Mouse (Mus musculus): ENCODE data around the gene Mpig6b.
"Not testable (repeated sequence)": the region's sequence is repeated elsewhere in the genome, so short reads cannot be mapped to it uniquely, and the experiment has no call there.

The Mpig6b gene

DNA sequence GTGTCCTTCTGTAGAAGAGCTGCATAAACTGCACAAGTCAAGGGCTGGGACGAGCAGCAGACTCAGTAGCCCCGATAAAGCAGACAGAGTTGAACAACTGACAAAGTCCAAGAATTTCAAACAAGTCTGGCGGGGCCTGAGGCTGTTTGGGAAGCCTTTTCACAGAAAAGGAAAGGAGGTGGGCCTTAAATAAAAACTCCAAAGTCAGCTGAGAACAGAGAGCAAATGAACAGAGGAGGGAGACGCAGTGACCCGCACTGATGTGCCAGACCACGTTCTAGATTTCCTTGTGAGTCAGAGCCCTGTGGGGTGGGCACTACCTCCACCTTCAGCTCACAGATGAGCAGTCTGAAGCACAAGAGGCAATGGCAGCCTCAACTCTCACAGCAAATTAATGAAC is 31.1 kb downstream of the Mpig6b start:
- no peak for DNase-seq (ENCODE audit: low spot score)

DNA sequence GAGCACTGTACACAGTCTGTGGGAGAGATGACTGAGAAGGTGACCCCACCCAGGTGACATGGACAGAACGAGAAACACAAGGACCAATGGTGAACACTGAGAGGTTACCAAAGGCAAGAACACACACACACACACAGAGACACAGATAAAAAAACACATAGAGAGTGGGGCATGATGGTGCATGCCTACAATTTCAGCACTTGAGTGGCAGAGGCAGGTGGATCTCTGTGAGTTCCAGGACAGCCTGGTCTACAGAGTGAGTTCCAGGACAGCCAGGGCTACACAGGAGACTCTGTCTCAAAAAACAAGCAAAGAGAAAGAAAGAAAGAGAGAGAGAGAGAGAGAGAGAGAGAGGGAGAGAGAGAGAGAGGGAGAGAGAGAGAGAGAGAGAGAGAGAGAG is 32.3 kb downstream of the Mpig6b start:
- DNase-seq (ENCODE audit: low spot score) = not testable (repeated sequence)

DNA sequence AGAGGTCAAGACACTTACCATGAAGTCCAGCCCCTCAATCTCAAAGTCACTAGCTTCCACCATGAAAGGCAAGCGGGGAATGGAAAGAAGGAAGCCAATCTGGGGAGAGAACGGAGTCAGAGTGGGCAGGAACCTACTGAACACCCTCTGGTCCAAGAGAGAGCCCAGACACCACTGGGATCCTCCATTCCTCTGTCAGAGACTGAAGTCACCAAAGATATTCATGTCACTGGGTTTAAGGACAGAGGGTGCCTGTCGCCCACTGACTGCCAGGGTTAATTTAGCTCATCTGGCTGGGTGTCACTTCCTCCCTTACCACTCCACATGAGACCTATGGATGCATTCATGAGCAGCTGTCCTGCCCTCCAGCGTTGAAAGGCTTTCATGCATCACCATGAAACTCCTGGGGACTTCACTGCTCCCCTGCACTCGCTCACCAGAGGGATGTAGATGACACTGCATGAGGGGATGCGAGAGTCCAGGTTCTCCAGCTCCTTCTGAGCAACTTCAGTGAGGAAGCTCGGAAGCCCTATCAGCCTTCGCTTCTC is 33.6 kb downstream of the Mpig6b start:
- no peak for DNase-seq (ENCODE audit: low spot score)

DNA sequence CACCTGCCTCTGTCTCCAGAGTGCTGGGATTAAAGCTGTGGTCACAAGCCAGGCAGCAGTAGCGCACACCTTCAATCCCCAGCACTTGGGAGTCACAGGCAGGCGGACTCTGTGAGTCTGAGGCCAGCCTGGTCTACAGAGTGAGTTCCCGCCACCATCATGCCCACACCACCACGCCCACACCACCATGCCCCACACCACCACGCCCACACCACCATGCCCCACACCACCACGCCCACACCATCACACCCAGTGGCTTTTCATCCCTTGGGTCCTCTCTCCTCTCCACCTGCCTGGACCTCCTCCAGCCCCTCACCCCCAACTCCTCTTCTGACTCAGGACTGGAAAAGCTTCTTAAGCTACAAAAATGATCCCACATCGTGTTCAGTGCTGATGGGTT is 34.1 kb downstream of the Mpig6b start:
- DNase-seq (ENCODE audit: low spot score) = no peak

DNA sequence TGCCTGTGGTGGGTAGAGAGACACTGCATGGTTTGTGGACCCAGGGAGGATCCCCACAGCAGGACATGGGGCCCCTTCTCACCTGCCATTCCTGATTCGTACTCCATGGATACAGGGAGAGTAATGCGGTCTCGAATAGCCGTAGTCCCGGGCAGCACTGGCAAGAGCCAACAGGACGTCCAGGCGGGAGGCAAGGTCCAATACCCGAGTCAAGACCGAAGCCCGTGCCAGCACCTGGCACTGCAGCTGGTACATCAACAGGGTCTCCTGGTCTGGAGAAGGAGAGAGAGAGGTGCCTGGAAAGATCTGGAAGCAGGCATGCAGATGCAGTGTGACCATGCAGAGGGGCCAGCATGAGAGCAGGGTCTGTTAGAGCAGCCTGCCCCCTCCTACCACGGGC is 34.7 kb downstream of the Mpig6b start:
- DNase-seq (ENCODE audit: low spot score) = no peak

DNA sequence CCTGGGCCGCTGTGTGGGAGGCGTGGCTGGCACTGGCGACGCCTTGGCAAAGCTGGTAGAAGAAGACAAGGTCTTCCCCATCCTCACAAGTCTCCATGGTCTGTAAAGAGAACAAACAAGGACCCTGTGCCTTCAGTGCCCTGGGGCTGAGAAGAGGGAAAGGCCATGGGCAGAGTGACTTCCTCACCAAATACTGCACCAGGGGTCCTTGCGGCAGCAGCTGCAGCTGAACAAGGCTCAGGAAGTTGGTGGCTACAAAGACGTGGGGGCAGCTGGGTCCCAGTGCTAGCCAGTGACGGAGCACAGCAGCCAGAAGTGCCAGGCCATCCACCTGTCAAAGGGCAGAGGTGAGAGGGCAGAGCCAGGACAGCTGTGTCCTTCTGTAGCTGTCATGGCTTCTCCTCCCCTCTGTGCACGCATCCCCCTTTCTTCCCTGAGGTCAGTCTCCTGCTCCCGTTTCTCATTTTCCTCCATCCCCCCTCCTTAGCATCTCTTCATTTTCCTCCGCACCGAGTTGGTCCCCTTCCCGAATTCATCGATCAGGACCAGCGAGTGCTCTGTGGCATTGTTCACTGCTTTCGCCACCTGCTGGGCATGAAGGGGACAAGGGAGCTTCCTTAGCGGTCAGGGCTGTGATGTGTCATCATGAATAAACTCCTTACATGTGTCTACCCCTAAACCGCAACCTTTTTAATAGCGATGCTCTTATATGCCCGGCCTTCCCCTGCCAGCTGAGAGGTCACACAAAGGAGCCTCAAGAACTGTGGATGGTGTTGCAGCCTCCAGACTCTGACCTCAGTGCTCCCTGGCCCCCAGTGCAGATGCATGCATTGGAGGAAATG is 36.1 kb downstream of the Mpig6b start:
- no peak for DNase-seq (ENCODE audit: low spot score)

DNA sequence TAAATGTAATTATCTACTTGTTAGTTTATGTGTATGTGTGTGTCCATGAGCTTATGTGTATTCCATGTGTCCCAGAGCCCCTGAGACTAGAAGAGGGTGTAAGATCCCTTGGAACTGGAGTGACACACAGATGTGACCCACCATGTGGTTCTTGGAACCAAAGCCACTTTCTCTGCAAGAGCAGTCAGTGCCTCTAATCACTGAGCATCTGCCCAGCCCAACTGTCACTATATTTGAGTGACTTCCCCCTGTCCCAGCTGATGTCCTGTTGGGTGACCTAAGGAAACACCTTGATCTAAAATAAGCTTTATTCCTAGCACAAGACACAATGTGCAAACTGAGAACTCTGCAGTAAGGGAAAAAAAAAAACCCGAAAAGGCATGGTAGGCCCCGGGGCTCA is 37.7 kb downstream of the Mpig6b start:
- no peak for DNase-seq (ENCODE audit: low spot score)

DNA sequence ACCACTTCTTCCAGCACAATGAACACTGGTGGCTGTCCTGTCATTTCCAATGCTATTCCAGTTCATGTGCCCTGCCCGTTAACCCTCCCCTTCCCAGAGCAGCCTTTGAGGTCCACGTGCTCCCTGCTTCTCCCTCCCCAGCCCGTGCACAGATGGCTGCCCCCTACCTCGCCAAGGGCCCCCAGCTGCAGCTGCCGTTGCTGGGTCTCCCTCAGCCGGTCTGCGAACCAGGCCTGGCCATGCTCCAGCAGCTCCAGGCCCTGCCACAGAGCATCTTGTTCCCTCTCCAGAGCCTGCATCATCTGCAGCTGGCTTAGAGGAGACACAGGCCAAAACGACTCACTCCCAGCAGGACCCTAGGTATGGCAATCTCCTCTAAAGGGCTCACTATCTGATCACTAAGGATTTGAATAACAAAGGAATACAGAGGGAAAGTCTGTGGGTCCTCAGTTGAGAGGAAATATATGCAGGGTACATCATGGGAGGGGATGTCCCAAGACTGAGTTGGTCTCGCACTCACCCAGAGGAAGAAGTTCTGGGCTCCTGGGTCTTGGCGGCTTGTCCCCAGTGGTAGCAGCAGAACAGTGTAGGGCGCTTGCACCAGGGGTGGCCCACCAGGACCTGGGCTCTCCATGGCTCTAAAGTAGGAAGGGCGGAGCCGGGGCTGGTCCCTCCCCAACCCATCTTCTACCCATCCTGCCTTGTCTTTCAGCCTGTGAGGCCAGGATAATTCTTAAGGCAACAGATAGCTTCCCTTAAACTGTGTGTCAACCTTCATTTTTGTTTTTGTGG is 38.5 kb downstream of the Mpig6b start, which contains the start of gene Sapcd1:
Gene Sapcd1, minus strand, starts transcription at position 740 of the 792 bp plus-strand sequence.
- no peak for DNase-seq (ENCODE audit: low spot score)

DNA sequence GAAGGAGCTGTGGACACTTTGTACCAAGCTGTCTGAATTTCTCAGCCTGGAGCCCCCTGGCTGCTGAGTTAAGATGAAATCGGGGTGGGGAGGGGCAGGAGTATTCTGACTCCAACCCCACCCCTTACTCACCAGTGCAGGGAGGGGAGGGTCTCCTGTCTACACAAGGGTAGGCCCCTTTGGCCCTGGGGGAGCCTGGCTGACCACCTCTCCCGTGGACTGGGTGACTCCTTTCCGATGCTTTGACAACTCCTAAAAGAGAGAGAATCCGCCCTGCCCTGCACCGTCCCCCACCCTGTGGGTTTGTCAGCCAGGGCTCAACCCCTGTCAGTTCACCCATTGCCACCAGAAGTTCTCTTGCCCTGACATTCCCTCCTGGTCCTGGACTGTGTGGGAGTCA is 39.8 kb downstream of the Mpig6b start:
- no peak for DNase-seq (ENCODE audit: low spot score)

DNA sequence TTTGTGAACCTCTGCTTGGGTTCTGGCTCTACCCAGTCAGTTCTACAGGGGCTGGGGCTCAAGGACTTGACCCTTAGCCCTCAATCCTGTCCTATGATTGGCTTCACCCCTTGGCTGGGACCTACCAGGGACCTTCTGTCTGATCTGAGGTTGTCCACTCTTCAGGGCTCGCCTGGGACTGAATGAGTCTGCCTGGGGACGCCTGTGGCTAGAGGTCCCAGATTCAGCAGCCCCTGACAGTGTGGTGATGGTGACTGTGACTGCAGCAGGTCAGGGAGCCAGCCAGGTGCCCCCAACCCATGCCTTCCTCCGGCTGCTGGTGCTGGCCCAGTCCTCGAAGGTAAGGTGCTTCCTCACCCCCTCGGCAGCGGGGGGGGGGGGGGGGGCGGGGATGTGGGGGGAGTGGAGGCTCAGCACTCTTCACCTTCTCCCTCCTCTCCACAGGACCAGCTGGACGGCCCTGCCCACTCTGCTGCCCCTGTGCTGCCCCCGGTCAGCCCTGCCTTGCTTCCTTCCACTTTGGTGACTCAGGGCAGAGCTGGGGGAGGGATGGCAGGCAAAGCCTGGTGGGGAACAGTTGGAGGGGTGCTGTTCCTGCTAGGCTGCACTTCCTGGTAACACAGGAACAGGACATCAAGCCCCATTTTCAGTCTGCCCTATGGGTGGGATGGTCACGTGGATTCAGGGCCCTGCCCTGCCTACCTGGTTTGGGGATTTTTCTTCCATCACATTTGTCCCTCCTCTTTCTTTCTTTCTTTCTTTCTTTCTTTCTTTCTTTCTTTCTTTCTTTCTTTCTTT is 41.1 kb downstream of the Mpig6b start:
- DNase-seq (ENCODE audit: low spot score) = no peak

DNA sequence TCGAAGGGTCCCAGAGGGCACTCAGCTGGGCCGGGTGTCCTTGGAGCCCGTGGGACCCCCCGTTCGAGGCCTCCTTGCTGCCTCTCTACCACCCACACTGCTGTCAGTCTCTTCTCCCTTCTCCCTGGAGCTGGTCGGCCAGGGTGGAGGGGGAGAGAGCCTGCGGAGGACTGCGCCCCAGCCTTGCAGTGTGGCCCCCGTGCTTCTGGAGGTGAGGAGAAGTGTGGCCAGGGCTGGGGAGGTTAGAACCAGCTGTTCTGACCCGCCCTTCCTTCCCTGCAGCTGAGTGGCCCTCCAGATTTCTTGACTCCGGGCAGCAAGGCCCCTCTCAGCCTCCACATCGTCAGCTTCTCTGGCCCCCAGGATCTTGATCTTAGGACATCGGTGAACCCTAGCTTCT is 41.7 kb downstream of the Mpig6b start:
- no peak for DNase-seq (ENCODE audit: low spot score)

DNA sequence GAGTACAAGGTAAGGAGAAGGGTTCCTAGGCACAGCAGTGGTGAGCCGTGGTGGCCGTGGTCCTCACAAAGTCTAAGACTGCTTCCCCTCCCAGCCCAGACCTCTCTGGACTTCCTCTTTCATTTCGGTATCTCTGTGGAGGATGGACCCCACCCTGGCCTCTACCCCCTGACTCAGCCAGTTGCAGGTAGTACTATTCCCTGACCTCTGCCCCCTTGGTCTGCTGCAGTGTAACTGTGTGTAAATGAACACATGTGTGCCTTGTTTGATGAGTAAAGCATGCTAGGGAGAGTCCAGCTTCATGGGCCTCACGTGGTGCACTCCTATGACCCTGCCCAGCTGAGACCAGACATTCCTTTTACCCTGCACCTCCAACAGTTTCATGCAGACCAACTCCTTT is 42.2 kb downstream of the Mpig6b start:
- DNase-seq (ENCODE audit: low spot score) = no peak

DNA sequence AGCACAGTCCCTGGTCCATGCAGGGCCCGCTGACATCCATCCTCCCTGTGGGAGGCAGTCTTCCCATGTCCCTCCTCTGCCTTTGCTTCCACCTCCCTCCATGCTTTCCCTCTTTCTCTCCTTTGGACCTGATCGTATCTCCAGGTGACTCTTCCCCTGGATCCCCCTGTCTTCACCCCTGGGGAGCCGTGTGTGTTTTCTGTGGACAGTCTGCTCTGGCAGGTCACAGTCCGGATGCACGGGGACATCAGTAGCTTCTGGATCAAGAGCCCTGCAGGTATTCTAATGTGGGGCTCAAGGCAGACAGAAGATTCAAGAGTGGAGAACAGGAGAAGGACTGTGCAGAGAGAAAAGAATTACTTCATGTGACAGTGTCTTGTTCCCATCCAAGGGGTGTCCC is 42.8 kb downstream of the Mpig6b start:
- no peak for DNase-seq (ENCODE audit: low spot score)

DNA sequence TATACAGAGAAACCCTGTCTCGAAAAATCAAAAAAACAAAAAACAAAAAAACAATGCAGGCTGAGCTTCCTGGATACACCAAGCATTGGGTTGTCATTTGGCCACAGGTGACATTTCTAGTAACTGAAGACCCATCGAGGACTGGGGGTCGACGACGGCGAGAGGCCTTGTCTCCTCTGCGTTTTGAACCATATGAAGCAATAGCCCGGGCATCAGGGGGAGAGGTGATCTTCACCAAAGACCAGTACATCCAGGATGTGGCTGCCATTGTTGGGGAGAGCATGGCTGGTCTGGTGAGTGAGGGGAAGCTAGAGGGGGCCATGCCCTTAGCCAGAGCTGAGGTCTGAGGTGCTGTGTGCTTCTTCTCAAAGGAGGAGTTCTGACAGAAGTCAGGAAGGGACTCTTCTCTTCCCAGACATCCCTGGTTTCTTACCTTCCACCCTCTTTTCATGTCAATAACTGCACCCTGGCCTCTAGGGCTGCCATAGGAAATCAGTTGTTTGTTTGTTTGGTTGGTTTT is 43.4 kb downstream of the Mpig6b start:
- DNase-seq (ENCODE audit: low spot score) = no peak

DNA sequence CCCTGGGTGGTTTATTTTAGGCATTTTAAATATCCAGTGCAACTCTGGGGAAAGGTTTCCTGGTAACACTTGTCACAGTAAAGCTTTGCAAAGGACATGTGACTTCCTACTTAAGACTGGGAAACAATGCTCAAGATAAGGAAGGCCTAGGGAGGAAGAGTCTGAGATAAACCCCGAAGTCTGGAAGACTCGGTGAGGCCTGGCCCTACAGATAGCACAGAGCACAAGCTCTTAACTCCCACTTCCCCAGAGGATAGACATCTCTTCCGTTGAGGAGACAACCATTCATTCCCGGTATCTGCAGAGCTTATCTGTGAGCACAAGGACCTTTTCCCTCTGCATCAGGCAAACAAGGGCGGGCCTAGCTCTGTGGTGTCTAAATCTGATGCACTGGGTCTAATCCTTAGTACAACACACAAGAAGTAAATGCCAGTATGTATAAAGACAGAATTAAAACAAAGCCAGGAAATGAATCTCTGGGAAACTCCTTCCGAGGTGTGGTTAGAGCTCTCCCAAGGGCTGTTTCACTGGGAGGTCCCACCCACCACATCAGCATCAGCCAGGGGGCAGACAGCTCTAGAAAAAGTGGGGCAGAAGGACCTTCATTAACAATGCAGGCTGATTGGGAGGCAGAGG is 44.0 kb downstream of the Mpig6b start:
- peak; percentile 68 for DNase-seq (ENCODE audit: low spot score)

DNA sequence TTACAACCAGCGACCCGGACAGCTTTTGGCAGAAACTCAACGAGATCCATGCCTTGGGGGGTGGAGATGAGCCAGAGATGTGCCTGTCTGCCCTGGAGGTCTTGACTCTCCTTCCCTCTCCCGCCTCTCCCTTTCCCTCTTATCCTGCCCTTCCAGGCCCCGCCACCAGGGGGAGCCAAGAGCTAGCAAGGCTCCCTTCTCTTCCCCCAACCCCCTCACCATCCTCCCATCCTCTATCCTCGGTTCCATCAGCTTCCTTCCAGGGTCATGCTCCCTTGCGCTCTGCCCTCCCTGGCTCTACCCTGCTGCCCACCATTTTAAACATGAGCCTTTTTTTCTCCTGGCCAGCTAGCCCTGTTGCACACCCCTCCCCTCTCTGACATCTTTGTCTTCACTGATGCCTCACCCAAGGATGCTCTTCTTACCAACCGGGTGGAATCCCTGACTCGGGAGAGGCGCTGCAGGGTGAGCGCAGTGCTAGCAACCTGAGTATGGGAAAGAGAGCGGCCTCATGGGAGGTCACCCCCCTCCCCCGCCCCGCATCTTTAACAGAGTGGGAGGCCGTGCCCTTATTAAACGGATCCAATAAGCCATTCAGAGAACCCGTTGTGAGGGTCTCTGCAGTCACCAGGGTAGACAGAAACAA is 44.7 kb downstream of the Mpig6b start:
- peak; percentile 85 for DNase-seq (ENCODE audit: low spot score)

DNA sequence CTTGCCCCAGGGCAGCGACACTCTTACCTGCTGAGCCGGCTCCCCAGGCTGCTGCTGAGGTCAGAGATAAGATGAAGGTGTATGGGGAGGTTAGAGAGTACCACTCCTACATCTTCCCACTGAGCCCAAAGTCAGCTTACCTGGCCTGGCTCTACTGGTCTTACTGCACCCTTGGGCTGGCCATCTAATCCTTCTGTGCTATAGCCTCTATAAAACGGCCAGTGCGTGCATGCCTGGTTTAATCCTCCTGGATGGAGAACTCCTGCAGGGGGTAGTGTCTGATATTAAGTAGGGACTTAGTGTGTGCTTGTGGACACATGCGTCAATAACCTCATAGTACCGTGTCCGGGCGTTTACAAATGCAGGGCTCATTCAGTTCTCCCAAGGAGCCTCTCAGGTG is 45.4 kb downstream of the Mpig6b start:
- DNase-seq (ENCODE audit: low spot score) = no peak

DNA sequence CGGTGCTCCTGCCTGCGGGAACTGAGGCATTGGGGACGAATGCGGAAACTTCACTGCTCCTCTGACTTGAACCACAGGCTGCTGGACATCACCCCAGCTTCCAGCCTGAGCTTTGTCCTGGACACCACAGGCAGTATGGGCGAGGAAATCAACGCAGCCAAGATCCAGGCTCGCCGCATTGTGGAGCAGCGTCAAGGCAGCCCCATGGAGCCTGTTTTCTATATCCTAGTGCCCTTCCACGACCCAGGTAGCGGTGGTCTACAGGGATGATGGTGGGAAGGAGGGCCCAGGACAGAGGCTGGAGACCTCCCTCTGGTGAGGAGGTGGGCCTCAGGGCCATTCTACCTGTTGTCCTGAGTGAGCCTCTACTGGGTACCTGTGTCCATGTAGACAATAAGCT is 46.1 kb downstream of the Mpig6b start:
- DNase-seq (ENCODE audit: low spot score) = no peak

DNA sequence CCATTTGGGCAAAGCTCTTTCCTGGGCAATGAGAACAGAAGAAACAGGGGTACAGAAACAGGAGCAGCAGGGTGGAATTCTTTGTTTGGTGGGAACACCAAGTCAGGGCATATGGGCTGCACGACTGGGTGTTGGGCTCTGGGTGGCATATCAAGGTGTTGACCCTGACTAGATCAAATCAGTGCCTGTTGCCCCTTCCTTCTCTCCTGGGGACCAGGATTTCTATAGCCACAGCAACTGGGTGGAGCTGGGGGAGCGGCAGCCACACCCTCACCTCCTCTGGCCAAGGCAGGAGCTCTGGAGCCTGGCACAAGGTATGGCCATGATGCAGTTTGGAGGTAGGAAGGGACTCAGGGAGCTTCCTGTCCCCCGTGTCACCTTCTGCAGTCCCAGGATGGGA is 47.8 kb downstream of the Mpig6b start:
- DNase-seq (ENCODE audit: low spot score) = no peak

DNA sequence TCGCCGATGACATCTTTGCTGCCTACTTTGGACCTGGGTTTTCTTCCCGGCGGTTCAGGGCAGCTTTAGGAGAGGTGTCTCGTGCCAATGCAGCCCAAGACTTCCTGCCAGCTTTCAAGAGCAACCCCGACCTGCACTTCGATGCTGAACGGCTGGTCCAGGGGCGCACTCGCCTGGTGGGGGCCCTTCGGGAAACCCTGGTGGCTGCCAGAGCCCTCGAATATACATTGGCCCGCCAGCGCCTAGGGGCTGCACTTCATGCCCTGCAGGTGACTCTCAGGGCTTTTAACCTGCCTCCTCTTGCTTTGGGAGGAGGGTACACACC is 48.3 kb downstream of the Mpig6b start:
- DNase-seq (ENCODE audit: low spot score) = no peak

All from c-Kit-positive CD71-positive TER-119-positive erythroid progenitor cells, embryonic 14.5 days (primary cell).